Mouse (Mus musculus): ENCODE results near the gene Scube1.

Gene Scube1

DNA sequence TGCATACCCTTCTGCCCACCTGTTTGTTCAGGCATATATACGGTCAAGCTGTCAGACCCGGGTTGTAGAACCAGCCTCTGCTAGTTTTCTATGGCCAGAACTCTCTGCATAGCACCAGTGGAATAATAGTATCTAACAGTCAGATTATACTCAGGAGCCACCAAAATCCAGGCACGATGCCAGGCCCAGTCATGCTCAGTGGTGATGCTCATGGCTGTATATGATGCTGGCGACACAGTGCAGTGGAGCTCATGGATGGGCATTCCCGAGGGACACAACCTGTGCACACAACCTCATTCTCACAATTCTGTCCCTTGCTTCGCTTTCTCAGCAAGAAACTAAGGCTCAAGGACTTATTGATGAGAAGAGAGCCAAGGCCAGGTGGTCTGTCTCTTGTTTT, 58.8 kb downstream of the Scube1 start:
- no peak for DNase-seq (ENCODE audit: low read depth)

DNA sequence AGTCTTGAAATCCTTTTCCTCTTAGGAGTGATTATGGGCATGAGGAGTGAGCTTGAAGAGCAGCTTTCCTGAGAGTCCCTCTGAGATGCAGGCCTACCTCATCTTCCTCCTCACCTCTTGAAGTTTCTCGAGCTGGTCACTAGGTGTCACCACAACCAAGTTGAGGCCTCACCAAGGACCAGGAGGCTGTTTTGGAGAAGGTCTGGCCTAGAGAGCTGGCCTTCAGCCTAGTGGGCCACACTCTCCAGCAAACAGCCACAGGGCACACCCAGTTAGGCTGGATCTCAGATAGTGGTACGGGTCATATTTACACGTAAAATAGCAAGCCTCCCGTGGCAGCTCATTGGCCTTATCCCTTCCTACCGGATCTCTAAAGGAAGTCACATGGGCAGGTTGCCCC, 60.1 kb downstream of the Scube1 start:
- peak; percentile 14 for DNase-seq (ENCODE audit: low read depth)

DNA sequence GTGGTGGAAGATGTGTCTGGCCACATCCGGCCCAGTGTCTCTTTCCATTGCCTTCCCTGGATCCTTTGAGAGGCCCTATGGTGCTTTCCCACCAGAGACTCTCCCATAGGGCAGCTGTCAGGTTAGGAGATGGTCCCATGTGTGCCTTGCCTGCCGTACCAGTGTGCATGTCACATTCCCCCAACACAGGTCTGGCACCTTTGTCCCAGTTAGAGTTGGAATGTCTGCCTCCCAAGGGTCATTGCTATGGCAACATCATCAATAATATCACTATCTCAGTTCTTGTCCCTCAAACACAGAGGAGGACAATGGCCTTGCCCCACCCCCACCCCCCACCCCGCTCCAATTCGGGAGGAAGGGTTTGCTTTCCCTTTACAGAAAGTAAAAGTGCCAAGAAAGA, 61.8 kb downstream of the Scube1 start:
- DNase-seq (ENCODE audit: low read depth) = no peak

DNA sequence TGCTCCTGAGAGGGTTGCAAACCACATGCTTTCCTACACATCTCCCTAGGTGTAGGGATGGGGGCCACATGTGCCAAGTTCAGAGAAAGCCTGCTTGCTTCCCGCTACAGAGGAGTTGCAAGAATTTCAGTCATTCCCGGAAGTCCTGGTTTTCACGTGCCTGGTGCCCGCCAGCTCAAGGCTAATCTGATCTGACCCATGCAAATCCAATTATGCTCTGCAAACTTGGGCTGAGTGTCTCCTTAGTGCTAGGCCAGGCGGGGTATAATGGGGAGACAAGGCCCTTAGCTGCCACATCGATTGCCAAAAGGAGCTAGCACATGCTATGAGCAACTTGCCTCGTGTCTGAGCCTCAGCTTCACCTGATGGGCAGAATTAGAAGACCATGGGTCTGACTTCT, 62.7 kb downstream of the Scube1 start:
- no peak for DNase-seq (ENCODE audit: low read depth)

DNA sequence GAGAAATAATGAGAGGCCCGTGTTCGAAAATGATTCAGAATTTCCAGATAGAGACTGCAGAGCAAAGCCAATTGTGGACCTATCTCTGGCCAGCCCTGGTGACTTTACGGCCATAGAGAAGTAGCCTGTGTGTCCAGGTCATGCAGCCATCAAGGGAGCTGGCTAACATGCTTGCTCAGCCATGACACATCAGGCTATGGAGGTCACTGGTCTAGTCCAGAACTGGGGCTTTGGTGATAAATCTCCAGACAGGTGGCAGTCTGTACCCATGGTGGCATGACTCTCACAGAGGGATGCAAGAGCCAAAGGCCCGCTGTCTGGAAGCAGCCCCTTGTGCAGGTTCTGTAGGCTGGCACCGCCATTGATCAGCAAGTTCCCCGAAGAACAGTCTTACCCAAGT, 82.3 kb downstream of the Scube1 start:
- DNase-seq (ENCODE audit: low read depth) = no peak

DNA sequence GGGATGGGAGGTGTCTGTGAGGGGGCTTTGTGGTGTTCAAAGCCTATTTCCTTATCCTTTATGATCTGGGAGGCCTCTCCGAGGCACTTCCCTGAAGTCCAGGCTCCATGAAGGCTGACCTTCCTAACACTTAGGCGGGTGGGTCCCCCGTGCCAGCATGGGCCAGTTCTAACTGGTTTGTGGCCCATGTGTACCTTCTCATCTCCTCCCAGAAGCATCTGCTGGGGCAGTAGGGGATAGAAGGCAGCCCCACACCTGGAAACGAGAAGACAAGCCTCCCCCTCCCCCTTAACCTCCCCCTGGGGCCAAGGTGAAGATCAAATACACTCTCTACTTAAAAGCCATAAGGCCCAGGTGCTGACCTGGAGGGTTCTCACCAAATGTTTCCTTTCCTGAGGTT, 84.6 kb downstream of the Scube1 start:
- no peak for DNase-seq (ENCODE audit: low read depth)

DNA sequence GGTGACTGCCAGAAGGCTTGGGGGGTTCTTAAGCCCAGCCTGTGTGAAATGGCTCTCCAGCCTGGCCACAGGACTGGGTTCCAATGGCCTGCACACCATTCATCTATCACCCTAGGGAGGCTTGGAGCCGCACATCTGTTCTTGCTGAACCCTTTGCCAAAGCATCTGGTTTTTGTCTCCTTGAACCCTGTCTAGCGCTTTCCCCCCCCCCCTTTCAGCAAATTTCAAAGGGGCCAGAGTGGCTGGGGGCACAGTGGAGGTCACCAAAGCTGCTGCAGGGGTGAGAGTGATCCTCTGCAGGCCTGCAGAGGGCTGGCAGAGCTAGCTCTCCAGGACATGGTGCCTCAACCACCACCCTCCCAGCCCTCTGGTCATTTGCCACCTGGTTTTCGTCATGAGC, 85.7 kb downstream of the Scube1 start:
- no peak for DNase-seq (ENCODE audit: low read depth)

DNA sequence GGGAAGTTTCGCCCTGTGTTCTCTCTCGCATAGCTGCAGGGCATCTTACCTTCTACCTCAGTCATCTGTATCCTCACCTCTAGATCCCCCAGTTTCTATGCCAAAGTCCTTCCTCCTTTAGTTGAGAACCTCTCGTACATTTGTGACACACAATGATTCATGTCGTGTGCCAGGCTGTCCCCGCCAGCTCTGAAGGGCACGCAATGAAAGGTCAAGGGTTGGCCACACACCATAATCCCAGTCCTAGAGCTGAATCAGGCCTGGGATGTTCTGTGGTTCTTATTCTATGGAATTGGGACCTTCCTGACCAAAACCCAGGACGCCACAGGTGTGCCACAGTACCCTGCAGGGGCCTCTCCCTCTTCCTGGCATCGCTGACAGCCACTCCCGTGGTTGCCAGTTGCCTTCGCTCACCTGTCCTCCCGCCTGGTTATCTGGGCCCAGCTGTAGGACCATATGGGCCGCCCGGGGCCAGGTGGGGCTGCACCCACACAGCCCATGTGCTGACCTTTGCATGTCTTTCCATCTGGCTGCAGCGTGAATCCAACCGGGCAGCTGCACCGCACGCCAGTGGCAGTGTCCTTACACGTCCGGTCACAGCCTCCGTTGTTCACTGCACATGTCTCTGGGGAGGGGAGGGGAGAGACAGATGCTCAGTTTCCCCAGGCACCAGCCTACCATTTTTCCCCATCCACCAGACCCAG, 86.5 kb downstream of the Scube1 start:
- DNase-seq (ENCODE audit: low read depth) = no peak

DNA sequence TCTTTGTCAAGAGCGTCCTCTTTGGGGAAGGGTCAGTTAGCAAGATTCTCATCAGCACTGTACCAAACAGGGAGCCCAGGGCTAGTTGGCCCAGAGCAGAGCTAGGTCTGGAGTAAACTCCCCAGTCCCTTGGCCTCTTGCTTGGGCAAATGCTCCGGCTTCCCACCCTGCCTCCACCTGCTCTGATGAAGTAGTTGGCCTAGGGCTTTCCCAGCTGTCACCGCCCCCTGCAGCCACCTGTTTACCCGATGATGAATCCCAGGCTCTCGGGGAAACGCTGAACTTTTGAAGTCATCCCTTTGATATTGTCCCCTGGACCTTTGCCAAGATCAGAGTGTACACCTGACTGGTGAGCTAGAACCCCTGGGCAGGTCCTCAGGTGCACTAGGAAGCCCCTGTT, 88.1 kb downstream of the Scube1 start:
- DNase-seq (ENCODE audit: low read depth) = no peak

DNA sequence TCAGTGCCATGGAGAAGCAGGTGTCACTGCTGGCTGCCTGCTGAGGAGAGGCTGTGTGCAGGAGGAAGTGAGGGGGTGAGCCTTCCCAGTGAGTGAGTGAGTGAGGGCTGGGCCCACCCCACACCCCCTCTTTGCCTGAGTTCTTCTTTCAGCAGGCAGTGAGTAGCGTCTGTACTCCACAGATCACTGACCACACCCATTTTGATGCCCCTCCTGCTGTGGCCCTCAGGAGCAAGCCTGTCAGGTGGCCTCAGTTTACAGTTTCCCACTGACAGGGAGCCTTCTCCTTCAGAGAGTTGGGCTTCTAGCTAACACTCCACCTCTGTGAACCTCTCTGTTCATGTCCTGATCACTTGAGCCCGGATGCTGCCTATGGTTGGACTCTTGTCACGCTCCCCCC, 89.6 kb downstream of the Scube1 start:
- no peak for DNase-seq (ENCODE audit: low read depth)

DNA sequence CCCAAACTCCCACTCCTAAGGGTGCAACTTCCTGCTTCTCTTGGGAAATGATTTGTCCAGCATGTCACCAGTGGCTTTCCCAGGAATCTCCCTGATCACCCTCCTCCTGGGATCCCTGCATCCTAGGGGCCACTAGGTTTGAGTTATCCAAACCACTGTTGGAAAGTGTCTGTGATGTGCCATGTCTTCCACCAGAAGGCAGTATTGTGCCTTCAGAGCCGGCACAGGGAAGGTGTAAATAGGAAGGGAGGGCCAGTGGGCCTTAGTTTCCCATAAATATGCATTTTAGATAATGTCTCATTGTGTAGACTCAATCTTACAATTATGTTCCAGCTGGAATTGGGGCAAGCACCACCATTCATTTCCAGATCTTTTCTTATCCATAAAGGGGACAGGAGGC, 90.7 kb downstream of the Scube1 start:
- DNase-seq (ENCODE audit: low read depth) = peak; percentile 6

DNA sequence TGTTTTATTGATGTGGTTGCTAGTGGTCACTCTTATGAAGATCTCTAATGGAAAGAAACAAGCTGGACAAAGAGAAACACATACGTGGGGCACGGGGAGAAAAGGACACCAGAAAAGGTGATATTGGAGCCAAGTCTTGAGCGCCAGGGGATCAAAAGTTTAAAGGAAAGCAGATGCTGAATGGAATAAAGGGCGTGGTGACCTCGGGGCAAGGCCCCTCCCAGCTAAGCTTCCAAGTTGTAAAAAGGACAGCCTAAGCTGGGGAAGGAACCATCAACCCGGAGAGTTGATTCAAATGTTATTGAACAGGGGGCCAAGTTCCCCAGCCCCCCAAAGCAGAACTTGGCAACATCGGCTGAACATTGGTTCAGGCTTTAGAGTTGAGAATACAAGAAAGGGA, 93.8 kb downstream of the Scube1 start:
- DNase-seq (ENCODE audit: low read depth) = no peak

DNA sequence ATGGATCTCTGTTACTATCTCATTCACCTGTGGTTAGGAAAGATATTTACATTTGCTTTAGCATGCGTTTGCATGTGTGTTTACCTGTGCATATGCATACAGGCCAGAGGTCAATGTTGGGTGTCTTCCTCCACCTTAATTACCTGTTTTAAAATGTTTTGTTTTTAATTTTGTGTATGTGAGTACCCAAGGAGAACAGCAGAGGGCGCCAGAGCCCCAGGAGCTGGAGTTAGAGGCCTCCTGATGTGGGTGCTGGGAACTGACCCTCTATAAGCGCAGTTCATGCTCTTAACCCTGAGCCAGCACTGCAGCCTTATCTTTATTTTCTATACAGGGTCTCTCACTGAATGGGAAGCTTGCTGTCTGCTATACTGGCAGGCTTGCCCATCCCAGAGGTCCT, 95.1 kb downstream of the Scube1 start:
- no peak for DNase-seq (ENCODE audit: low read depth)

DNA sequence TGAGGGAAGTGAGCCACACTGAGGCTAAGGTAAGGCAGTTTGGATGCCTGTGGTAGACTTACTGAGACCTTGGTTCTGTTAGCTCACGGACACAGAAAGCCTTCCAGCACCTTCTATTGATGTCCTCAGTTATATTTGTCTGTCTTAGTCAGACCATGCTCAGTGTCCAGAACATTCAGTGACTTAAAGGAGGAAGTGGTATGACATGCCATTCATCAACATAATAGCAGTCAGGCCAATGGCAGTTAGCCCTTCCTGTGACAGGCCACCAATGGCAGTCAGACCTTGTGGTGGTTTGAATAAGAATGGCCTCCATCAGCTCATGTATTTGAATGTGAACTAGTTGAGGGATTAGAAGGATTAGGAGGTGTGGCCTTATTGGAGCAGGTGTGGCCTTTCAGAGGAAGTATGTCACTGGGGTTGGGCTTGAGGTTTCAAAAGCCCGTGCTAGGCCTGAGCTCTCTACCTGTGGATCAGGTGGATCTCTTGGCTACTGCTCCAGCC, 98.6 kb downstream of the Scube1 start:
- DNase-seq (ENCODE audit: low read depth) = no peak

DNA sequence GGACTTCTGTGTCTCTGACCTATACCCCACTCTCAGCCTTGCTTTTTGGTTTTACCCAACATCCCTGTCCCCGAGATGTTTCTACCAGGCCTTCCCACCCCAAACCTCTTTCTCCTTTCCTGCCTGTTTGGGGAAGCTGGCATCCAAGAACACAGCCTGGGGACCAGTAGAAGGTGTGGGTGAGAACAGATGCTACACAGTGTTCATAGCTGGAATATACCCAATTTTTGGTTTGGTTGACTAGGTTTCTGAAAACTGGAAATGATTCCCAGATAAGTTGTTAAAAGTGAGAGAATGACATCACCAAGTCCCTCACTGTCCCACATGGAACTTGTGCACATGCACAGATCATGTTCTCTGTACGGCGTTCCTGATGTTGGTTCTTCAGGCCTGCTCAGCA, 109.6 kb downstream of the Scube1 start:
- DNase-seq (ENCODE audit: low read depth) = no peak

DNA sequence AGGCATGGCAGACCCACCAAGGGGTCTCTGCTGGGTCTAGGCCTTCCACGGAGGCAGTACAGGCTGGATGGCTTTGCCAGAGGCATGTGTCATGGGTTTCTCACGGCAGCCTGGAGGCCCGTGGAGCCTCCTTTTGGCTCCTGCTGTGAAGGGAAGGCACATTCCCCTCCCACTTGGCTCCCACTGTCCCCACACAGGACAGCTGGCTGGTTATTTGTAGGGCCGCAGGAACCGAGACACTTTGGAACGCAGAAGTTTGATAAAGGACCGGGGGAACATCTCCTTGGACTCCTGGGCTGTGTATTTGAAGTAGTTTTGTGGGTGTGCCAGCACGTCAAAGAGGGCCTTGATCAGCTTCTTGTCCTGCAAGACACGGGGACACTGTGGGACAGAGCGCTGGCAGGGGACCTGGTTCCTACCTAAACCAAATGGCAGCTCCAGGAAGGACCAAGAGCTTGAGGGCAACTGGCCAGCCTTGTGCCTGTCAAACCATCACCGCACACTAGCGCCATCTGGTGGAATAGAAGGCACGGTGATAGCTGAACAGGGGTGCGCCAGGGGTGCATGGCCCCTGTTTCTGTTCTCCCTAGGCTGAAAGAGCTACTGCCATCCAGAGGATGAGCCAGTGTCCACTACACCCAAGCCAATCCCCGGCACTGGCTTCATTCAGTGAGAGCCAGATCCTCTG, 117.6 kb downstream of the Scube1 start:
- DNase-seq (ENCODE audit: low read depth) = peak; percentile 87

DNA sequence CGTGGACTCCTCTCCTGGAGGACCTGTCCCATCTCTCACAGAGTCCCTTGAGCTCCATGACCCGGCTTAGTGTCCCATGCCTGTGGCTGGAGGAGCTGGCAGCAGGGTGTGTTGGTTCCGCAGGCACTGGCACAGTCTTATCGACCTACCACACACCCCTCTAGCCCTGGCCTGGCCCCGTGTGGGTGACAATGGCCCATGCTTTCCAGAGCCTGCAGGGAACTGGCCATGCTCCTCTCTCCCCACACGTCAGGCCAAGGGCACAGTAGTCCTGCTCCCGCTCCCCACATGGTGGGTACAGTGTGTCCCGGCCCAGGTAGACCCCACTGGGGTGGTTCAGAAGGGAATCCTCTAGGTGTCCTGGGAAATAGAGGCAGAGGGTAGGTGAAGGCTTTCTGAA, 118.1 kb downstream of the Scube1 start:
- DNase-seq (ENCODE audit: low read depth) = no peak

DNA sequence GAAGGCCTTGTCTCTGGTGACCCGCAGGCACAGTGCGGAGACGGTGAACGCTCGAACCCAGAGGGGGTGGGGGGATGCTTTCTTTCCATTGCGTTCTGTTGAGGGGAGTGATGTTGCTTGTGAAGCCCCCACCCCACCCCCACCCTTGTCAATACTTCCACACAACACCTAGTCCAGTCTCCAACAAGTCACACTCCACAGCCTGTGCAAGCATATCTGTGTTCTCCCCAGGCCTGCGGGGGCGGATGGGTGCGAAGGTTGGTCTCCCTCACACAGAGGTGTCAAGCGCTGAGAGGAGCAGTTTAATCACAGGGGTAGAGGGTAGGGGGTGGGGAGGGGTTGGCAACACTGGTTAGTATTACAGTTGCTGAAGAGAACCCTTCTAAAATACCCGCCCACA, 118.6 kb downstream of the Scube1 start:
- DNase-seq (ENCODE audit: low read depth) = no peak

DNA sequence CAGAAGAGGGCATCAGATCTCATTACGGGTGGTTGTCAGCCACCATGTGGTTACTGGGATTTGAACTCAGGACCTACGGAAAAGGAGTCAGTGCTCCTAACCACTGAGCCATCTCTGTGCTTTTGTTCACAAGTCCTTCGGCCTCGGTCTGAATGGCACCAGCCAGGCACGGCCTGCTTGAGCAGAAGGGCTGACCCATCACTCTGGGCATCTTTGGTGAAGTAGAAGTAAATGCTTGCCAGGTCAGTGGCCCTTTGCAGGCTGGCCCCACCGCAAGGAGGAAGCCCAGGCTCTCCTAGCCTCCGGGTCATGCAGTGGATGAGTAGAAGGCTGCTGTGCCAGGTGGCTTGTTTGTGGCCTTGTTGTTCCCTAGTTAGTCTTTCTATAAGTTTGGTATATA, 121.4 kb downstream of the Scube1 start:
- DNase-seq (ENCODE audit: low read depth) = peak; percentile 19

DNA sequence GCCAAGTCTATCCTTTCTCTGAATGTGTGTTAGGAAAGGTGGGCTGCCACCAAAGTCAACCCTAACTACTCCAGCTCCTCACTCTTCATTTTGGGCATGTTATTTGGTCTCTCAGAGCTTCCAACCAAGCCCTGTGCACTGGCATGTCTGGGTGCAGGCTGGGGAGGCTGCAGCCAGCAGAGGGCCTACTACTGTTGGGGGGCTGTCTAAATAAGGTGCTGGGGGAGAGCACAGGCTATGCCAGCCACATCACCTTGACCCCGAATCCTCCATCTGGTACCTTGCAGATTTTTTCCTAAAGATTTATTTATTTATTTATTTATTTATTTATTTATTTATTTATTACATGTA, 121.8 kb downstream of the Scube1 start:
- no peak for DNase-seq (ENCODE audit: low read depth)

DNA sequence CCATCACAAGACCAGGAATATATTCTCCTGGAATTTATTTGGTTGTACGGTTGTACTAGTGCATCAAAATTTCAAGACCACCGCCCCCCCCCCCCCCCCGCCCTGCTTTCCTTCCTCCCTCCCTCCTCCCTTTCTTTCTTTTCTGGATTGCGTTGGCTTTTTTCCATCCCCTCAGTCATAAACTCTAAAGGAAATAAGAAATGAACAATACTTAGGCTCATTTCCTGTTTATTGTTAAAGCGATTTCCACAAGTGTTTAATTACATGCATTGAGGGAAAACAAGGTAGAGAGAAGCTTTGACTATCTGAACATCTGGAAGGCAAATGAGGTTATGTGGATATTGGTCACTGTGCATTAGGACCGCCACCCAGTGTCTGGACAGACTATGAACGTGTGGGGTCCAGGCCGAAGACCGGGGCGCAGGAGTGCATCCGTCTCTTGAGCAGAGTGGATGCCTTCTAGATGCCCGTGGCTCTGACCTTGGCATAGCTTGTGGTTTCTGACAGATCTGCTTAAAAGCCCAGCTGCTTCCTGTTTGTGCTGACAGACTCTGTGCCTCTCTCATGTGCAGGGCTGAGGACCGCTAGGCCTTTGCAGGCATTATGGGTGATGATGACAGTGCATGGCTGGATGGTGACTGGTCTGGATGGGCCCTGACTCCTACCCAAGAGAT, 122.3 kb downstream of the Scube1 start:
- DNase-seq (ENCODE audit: low read depth) = peak; percentile 84

DNA sequence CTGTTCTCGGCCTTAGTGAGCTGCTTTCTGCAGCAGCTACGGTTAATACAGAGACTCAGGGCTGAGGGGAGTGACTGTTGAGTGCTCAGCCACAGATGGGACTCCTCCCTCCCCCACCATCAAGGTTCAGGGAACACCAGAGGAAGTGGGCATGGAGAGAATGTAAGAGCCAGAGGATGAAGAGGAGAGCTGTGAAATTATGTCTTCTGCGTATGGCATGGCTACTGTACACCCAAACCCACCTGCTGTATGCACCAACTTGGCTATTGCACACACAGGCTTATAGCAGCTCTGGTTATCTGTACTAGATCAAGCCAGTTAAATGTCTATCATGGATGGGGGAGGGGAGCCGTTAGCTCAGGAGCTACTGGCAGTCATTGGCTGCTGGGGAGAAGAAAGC, 123.6 kb downstream of the Scube1 start:
- peak; percentile 50 for DNase-seq (ENCODE audit: low read depth)

DNA sequence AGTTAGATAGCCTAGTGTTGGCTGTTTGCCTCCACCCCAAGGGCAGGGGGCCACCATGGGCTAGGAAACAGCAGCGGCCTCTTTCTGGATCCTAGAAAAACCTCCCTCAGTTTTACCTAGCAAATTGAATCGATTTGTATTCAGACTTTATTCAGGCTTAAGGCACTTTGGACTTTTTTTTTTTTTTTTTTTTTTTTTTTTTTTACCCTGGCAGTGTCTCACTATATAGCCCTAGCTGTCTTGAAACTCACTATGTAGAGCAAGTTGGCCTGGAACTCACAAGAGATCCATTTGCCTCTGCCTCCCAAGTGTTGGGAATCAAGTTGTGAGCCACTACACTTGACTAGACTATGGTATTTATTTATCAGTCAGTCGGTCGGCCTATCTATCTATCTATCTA, 128.0 kb downstream of the Scube1 start:
- no peak for DNase-seq (ENCODE audit: low read depth)

DNA sequence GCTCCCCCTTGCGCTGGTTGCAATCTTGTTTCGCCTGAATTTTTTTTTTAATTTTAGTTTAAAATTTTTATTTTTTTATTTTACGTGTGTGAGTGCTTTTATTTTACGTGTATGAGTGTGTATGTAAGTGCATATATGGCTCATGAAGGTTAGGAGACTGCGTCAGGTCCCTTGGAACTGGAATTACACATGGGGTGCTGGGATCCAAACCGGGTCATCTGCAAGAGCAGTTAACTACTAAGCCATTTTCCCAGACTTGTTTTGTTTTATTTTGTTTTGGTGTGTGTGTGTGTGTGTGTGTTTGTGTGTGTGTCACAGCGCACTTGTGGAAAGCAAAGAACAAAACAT, 129.5 kb downstream of the Scube1 start:
- no peak for DNase-seq (ENCODE audit: low read depth)
